Mouse (Mus musculus) intestine, embryonic 14.5 days (tissue): ENCODE measurements around the gene Pdlim5. TPM values are rescaled to one million over a fixed set of nuclear protein-coding genes. Genes with fewer than 3 reads are reported as not detected.
"Not testable (repeated sequence)": the region's sequence is repeated elsewhere in the genome, so short reads cannot be mapped to it uniquely, and the experiment has no call there.

Experiments used
- ATAC-seq: fragments of 200-750 bp; cut with Nextera tagmentation; replicated peaks from 2 replicates; pipeline ENCODE4 v1.8.0; 2017; ENCODE audit warnings: low read depth, moderate number of reproducible peaks, moderate TSS enrichment, moderate library complexity; ENCODE audit not compliant: low FRiP score, low TSS enrichment
- DNase-seq: peaks from one replicate; pipeline ENCODE4 v3.0.0-alpha.2; 2018; ENCODE audit warnings: low spot score
- H3K27ac ChIP-seq: fragments of 300-500 bp; sonication (generic); 2 replicates; pipeline ENCODE4 v1.5.1; 2014; ENCODE audit warnings: low read depth, mild to moderate bottlenecking, control low read depth
- H3K27me3 ChIP-seq: fragments of 300-500 bp; sonication (generic); replicated peaks from 2 replicates; pipeline ENCODE4 v1.6.1; 2014; ENCODE audit warnings: low read length, control low read depth; ENCODE audit not compliant: control insufficient read depth, insufficient read depth
- H3K36me3 ChIP-seq: fragments of 300-500 bp; sonication (generic); 2 replicates; pipeline ENCODE4 v1.6.1; 2014; ENCODE audit warnings: low read length, control low read depth; ENCODE audit not compliant: control insufficient read depth, insufficient read depth
- H3K4me1 ChIP-seq: fragments of 300-500 bp; sonication (generic); replicated peaks from 2 replicates; pipeline ENCODE4 v1.6.1; 2014; ENCODE audit warnings: low read length, control low read depth, mixed read lengths; ENCODE audit not compliant: control insufficient read depth, insufficient read depth
- H3K4me2 ChIP-seq: fragments of 300-500 bp; sonication (generic); 2 replicates; pipeline ENCODE4 v1.6.1; 2014; ENCODE audit warnings: low read length
- H3K4me3 ChIP-seq: fragments of 300-500 bp; sonication (generic); 2 replicates; pipeline ENCODE4 v1.5.1; 2014; ENCODE audit warnings: low read depth, low read length, control low read depth, mixed read lengths
- H3K9ac ChIP-seq: fragments of 300-500 bp; sonication (generic); 2 replicates; pipeline ENCODE4 v1.6.1; 2014; ENCODE audit warnings: mild to moderate bottlenecking, low read length
- H3K9me3 ChIP-seq: fragments of 300-500 bp; sonication (generic); 2 replicates; pipeline ENCODE4 v1.6.1; 2016; ENCODE audit warnings: low read length, control low read depth; ENCODE audit not compliant: control insufficient read depth
- polyA plus RNA-seq: library from polyadenylated mRNA; unstranded; fragments of >200 nt; fragmentation: Nextera tagmentation; extraction: Ambion mirVana; gene quantifications from 2 replicates; pipeline ENCODE4 v1.2.1, GENCODE M21; 2014

Pdlim5 gene
- polyA plus RNA-seq, 1 experiment from 2014 or later, result 33.2 TPM

- H3K4me2 ChIP-seq, H3K27me3 ChIP-seq, DNase-seq, H3K9me3 ChIP-seq, H3K4me1 ChIP-seq, H3K36me3 ChIP-seq, H3K9ac ChIP-seq, H3K27ac ChIP-seq, ATAC-seq, H3K4me3 ChIP-seq: not testable (repeated sequence)
Observed at GRCm38 (mm10) chr3:142191627-142192026, 203.9 kb downstream of the Pdlim5 start.

Other genes with a start within 250 kb of the Pdlim5 start
- 2.1 TPM in 2 replicates for gene Bmpr1b, start 226.3 kb downstream of the Pdlim5 start, polyA plus RNA-seq
- 0.09 and 0.27 TPM in 2 replicates for gene Gbp5, start 98.3 kb upstream of the Pdlim5 start, polyA plus RNA-seq
- gene Gbp7, start 134.6 kb upstream of the Pdlim5 start, polyA plus RNA-seq, result 5.7 and 7.7 TPM in 2 replicates
- gene Gbp3, start 164.3 kb upstream of the Pdlim5 start, polyA plus RNA-seq, result 1.8 and 2.0 TPM in 2 replicates
- 0.20 and 0.28 TPM in 2 replicates for gene Gbp2b, start 199.2 kb upstream of the Pdlim5 start, polyA plus RNA-seq
- gene Gbp2, start 224.9 kb upstream of the Pdlim5 start, polyA plus RNA-seq, result 3.1 and 5.9 TPM in 2 replicates